Mouse (Mus musculus) midbrain, postnatal 0 days (tissue): Measurements from ENCODE around the gene Hyou1. TPM values are rescaled to one million over a fixed set of nuclear protein-coding genes. Genes with fewer than 3 reads are reported as not detected.
A peak's percentile ranks its signal among the peaks of the same experiment; 100 is the strongest.
"Not testable (repeated sequence)": the region's sequence is repeated elsewhere in the genome, so short reads cannot be mapped to it uniquely, and the experiment has no call there.

Experiments
- ATAC-seq: fragments of 200-750 bp; cut with Nextera tagmentation; 2 replicates; pipeline ENCODE4 v1.8.0; 2017; ENCODE audit warnings: moderate number of reproducible peaks, mild to moderate bottlenecking, moderate TSS enrichment, moderate library complexity; ENCODE audit not compliant: low FRiP score
- DNase-seq: peaks from one replicate; pipeline ENCODE4 v3.0.0-alpha.2; 2015; ENCODE audit warnings: low spot score
- H3K27ac ChIP-seq: fragments of 300-500 bp; sonication (generic); 2 replicates; pipeline ENCODE4 v1.5.1; 2014; ENCODE audit warnings: low read depth, mild to moderate bottlenecking, low read length, mixed read lengths
- H3K27me3 ChIP-seq: fragments of 300-500 bp; sonication (generic); 2 replicates; pipeline ENCODE4 v1.6.1; 2014; ENCODE audit warnings: low read length, control low read depth, mixed read lengths; ENCODE audit not compliant: insufficient read depth
- H3K36me3 ChIP-seq: fragments of 300-500 bp; sonication (generic); 2 replicates; pipeline ENCODE4 v1.6.1; 2014; ENCODE audit warnings: low read length, control low read depth, mixed read lengths; ENCODE audit not compliant: insufficient read depth
- H3K4me1 ChIP-seq: fragments of 300-500 bp; sonication (generic); 2 replicates; pipeline ENCODE4 v1.6.1; 2014; ENCODE audit warnings: mild to moderate bottlenecking, control low read depth, antibody characterized with exemption, low read length, mixed read lengths; ENCODE audit not compliant: insufficient read depth
- H3K4me2 ChIP-seq: fragments of 300-500 bp; sonication (generic); 2 replicates; pipeline ENCODE4 v1.6.1; 2014; ENCODE audit warnings: low read depth, mild to moderate bottlenecking, low read length, mixed read lengths; ENCODE audit not compliant: poor library complexity, severe bottlenecking
- H3K4me3 ChIP-seq: fragments of 300-500 bp; sonication (generic); 2 replicates; pipeline ENCODE4 v1.5.1; 2014; ENCODE audit warnings: low read depth, mild to moderate bottlenecking, low read length, moderate library complexity
- H3K9ac ChIP-seq: fragments of 300-500 bp; sonication (generic); replicated peaks from 2 replicates; pipeline ENCODE4 v1.6.1; 2014; ENCODE audit warnings: mild to moderate bottlenecking, low read length, moderate library complexity, mixed read lengths; ENCODE audit not compliant: poor library complexity, severe bottlenecking
- H3K9me3 ChIP-seq: fragments of 300-500 bp; sonication (generic); 2 replicates; pipeline ENCODE4 v1.6.1; 2016; ENCODE audit warnings: low read length, control low read depth
- CTCF ChIP-seq: IDR thresholded peaks from 2 replicates; pipeline ENCODE4 v1.5.1; 2016; ENCODE audit warnings: antibody characterized with exemption, mild to moderate bottlenecking
- WGBS: fragments of 180-500 bp; shearing (Covaris S2); extraction: QIAGEN DNeasy Blood & Tissue Kit; methylation state at CpG from one replicate; pipeline ENCODE4 v1.1.7; 2014; 5-methylcytosine and 5-hydroxymethylcytosine counted together
- polyA plus RNA-seq: library from polyadenylated mRNA; unstranded; fragments of >200 nt; fragmentation: Nextera tagmentation; extraction: Ambion mirVana; gene quantifications from 2 replicates; pipeline ENCODE4 v1.2.1, GENCODE M21; 2015
- total RNA-seq: library from RNA; depleted of rRNA; stranded (reverse); fragments of >200 nt; gene quantifications from 2 replicates; pipeline ENCODE4 v1.2.3, GENCODE M21; 2014

The Hyou1 gene
- total and polyA plus RNA-seq, 2 experiments from 2014 or later = 18.5 to 64.7 TPM

GRCm38 (mm10) chr9:44361190-44361917, 17.9 kb upstream of the Hyou1 start, which contains the start of gene Vps11:
Vps11 (minus strand) TSS chr9:44361670.
- Histone ChIP-seq H3K4me1 (0 out of 2 replicates have a peak, but pooled peaks cover 3% of the 10 kb centered on the region), H3K9ac (peak within 1 kb of the TSS; percentile 87), H3K27ac (peak within 1 kb of the TSS; percentile 78), H3K4me3 (peak within 1 kb of the TSS; percentile 65), H3K4me2 (peak within 1 kb of the TSS; percentile 66), H3K27me3 (no peaks in the 10 kb centered on the region), H3K9me3 (no peaks in the 10 kb centered on the region), H3K36me3 (peaks cover 14% of the 10 kb centered on the region)
- DNase-seq = peak; percentile 97
- WGBS = under 1% methylated on average over 44 of the region's 44 CpGs
- TF ChIP-seq CTCF = peak; percentile 33; the same call in 1 of the 2 replicates
- ATAC-seq = peak; percentile 89

DNA sequence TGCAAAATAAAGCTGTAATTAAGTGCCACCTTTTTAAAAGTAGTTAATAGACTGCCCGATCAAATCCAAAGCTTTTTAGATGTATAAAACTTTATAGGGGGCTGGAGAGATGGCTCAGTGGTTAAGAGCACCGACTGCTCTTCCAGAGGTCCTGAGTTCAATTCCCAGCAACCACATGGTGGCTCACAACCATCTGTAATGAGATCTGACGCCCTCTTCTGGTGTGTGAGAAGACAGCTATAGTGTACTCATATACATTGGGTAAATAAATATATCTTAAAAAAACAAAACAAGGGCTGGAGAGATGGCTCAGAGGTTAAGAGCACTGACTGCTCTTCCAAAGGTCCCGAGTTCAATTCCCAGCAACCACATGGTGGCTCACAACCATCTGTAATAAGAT, 17.4 kb upstream of the Hyou1 start:
- H3K27ac ChIP-seq = 0 out of 2 replicates have a peak overlapping the region, but pooled peaks have one; percentile 78
- peak overlapping the region; percentile 65 for H3K4me3 ChIP-seq
- not testable (repeated sequence) for H3K27me3 ChIP-seq, H3K9ac ChIP-seq, H3K36me3 ChIP-seq, DNase-seq, H3K4me1 ChIP-seq, H3K9me3 ChIP-seq
- WGBS = 43% methylated on average over 4 of the region's 4 CpGs
- peak overlapping the region; percentile 66 for H3K4me2 ChIP-seq
- peak; percentile 47; the same call in 1 of the 2 replicates for ATAC-seq

DNA sequence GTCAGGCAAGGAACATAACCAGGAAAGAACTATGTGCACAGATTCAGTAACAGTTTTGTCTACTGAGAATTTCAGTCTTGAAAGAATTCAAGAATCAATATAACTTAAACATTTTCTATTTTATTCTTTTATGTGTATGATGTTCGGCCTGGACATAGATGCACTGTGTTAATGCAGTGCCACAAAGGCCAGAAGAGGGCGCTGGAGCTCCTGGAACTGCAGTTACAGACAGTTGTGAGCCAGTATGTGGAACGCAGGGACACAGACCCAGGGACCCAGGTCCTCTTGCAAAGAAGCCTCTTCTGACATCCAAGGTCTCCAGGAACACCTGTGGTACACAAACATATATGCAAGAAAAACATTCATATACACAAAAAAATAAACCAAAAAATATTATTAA, 14.8 kb upstream of the Hyou1 start:
- H3K4me3 ChIP-seq = no peak overlapping the region
- no peak for ATAC-seq
- WGBS = 58% methylated on average over 3 of the region's 3 CpGs
- DNase-seq = no peak
- no peaks in the 10 kb centered on the region for H3K27me3 ChIP-seq
- H3K4me1 ChIP-seq = 0 out of 2 replicates have a peak, but pooled peaks cover 3% of the 10 kb centered on the region
- no peaks in the 10 kb centered on the region for H3K9me3 ChIP-seq
- no peaks in the 10 kb centered on the region for H3K36me3 ChIP-seq
- H3K27ac ChIP-seq = no peak overlapping the region
- no peak overlapping the region for H3K4me2 ChIP-seq
- TF ChIP-seq CTCF = peak; percentile 43
- H3K9ac ChIP-seq = no peak overlapping the region

GRCm38 (mm10) chr9:44373386-44373785, 5.9 kb upstream of the Hyou1 start:
- ATAC-seq (no peak), DNase-seq (no peak)
- no peak for TF ChIP-seq CTCF
- H3K27ac ChIP-seq = no peak overlapping the region
- no peaks in the 10 kb centered on the region for H3K36me3 ChIP-seq
- H3K4me1 ChIP-seq = no peaks in the 10 kb centered on the region
- no peaks in the 10 kb centered on the region for H3K9me3 ChIP-seq
- no peak overlapping the region for H3K4me2 ChIP-seq
- H3K4me3 ChIP-seq = no peak overlapping the region
- no peak overlapping the region for H3K9ac ChIP-seq
- no peaks in the 10 kb centered on the region for H3K27me3 ChIP-seq

DNA sequence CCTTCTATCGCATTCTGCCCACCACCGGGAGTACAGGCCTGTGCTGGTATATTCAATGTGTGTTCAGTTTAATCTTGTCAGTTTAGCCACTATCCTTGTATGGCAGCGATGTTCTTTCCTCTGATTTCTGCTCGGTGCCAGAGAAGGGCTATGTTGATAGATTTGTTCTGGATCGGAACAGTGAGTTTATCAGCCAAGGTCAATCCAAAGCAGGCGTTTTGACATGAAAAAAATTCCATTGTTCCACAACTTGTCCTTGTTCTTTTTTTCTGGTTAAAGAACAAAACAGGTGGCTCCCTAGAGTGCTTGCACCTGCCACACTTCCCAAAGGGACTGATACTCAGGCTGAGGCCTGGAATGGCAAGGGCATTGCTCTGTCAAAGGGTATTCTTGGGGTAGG, 3.1 kb upstream of the Hyou1 start:
- ATAC-seq = no peak
- TF ChIP-seq CTCF = no peak
- H3K4me3 ChIP-seq = no peak overlapping the region
- H3K27me3 ChIP-seq = no peaks in the 10 kb centered on the region
- no peaks in the 10 kb centered on the region for H3K9me3 ChIP-seq
- H3K27ac ChIP-seq = no peak overlapping the region
- no peak overlapping the region for H3K4me2 ChIP-seq
- H3K9ac ChIP-seq = no peak overlapping the region
- no peak for DNase-seq
- peaks cover 9% of the 10 kb centered on the region; the same call in 1 of the 2 replicates for H3K4me1 ChIP-seq
- peaks cover under 1% of the 10 kb centered on the region; the same call in 1 of the 2 replicates for H3K36me3 ChIP-seq
- 90% methylated on average over 6 of the region's 6 CpGs for WGBS

DNA sequence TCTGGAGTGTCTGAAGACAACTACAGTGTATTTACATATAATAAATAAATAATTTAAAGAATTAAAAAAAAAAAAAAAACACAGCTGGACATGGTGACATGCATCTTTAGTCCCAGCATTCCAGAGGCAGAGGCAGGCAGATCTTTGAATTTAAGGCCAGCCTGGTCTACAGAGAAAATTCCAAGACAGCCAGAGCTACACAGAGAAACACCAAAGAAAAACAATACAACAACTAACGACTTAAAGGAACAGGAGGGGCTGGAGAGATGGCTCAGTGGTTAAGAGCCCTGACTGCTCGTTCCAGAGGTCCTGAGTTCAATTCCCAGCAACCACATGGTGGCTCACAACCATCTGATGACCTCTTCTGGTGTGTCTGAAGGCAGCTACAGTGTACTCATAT, 2.0 kb upstream of the Hyou1 start:
- ATAC-seq, H3K27ac ChIP-seq, H3K9me3 ChIP-seq, H3K9ac ChIP-seq, DNase-seq, H3K4me3 ChIP-seq, H3K27me3 ChIP-seq, H3K4me2 ChIP-seq, H3K4me1 ChIP-seq: not testable (repeated sequence)
- peaks cover 12% of the 10 kb centered on the region for H3K36me3 ChIP-seq
- WGBS = 91% methylated on average over 2 of the region's 2 CpGs
